Mouse (Mus musculus) cerebellum, adult 8-10 months (tissue): ENCODE measurements around the gene Wdr60.

Experiments
- DNase-seq: peaks from one replicate; pipeline ENCODE4 v3.0.0; 2022

The Wdr60 gene

GRCm38 (mm10) chr12:116264756-116265155, 1.9 kb upstream of the Wdr60 start:
- no peak for DNase-seq

GRCm38 (mm10) chr12:116258321-116258720, 4.5 kb downstream of the Wdr60 start:
- DNase-seq: no peak

- DNase-seq: no peak
Observed at GRCm38 (mm10) chr12:116255636-116256035, 7.2 kb downstream of the Wdr60 start.

- DNase-seq: no peak
Observed at GRCm38 (mm10) chr12:116254652-116255051, 8.2 kb downstream of the Wdr60 start.

- no peak for DNase-seq
Observed at GRCm38 (mm10) chr12:116244601-116245000, 18.2 kb downstream of the Wdr60 start.

GRCm38 (mm10) chr12:116238803-116239202, 24.0 kb downstream of the Wdr60 start:
- DNase-seq: no peak

GRCm38 (mm10) chr12:116238370-116238769, 24.5 kb downstream of the Wdr60 start:
- DNase-seq: no peak

- DNase-seq: no peak
Observed at GRCm38 (mm10) chr12:116236658-116237057, 26.2 kb downstream of the Wdr60 start.

GRCm38 (mm10) chr12:116235356-116235755, 27.5 kb downstream of the Wdr60 start:
- no peak for DNase-seq

GRCm38 (mm10) chr12:116232061-116232460, 30.8 kb downstream of the Wdr60 start:
- no peak for DNase-seq

- DNase-seq: peak; percentile 7
Observed at GRCm38 (mm10) chr12:116231612-116232011, 31.2 kb downstream of the Wdr60 start.

- no peak for DNase-seq
Observed at GRCm38 (mm10) chr12:116229451-116229850, 33.4 kb downstream of the Wdr60 start.

- DNase-seq: no peak
Observed at GRCm38 (mm10) chr12:116226289-116227057, 36.3 kb downstream of the Wdr60 start.

GRCm38 (mm10) chr12:116223107-116223506, 39.7 kb downstream of the Wdr60 start:
- DNase-seq: no peak

GRCm38 (mm10) chr12:116207486-116207885, 55.3 kb downstream of the Wdr60 start:
- no peak for DNase-seq

GRCm38 (mm10) chr12:116205726-116206125, 57.1 kb downstream of the Wdr60 start:
- DNase-seq: no peak

GRCm38 (mm10) chr12:116202176-116202981, 60.4 kb downstream of the Wdr60 start:
- DNase-seq: peak; percentile 74

- no peak for DNase-seq
Observed at GRCm38 (mm10) chr12:116198791-116199190, 64.0 kb downstream of the Wdr60 start.

- DNase-seq: no peak
Observed at GRCm38 (mm10) chr12:116196221-116196620, 66.6 kb downstream of the Wdr60 start.

- peak; percentile 52 for DNase-seq
Observed at GRCm38 (mm10) chr12:116194641-116195040, 68.2 kb downstream of the Wdr60 start.

- no peak for DNase-seq
Observed at GRCm38 (mm10) chr12:116193952-116194351, 68.9 kb downstream of the Wdr60 start.

GRCm38 (mm10) chr12:116183212-116183935, 79.4 kb downstream of the Wdr60 start:
- DNase-seq: no peak

GRCm38 (mm10) chr12:116182376-116182775, 80.4 kb downstream of the Wdr60 start:
- DNase-seq: no peak
